Mouse (Mus musculus) liver, embryonic 16.5 days (tissue): Measurements from ENCODE around the gene Got2. TPM values are rescaled to one million over a fixed set of nuclear protein-coding genes. Genes with fewer than 3 reads are reported as not detected.

Experiments
- ATAC-seq: fragments of 200-750 bp; cut with Nextera tagmentation; 2 replicates; pipeline ENCODE4 v1.8.0; 2017; ENCODE audit warnings: low read depth, mild to moderate bottlenecking, moderate number of reproducible peaks, moderate library complexity
- H3K27ac ChIP-seq: fragments of 300-500 bp; sonication (generic); 2 replicates; pipeline ENCODE4 v1.5.1; 2014; ENCODE audit warnings: mild to moderate bottlenecking, low read length
- H3K27me3 ChIP-seq: fragments of 300-500 bp; sonication (generic); 2 replicates; pipeline ENCODE4 v1.6.1; 2014; ENCODE audit warnings: low read depth, low read length, mixed read lengths; ENCODE audit not compliant: control insufficient read depth, insufficient read depth
- H3K36me3 ChIP-seq: fragments of 300-500 bp; sonication (generic); 2 replicates; pipeline ENCODE4 v1.6.1; 2014; ENCODE audit warnings: mild to moderate bottlenecking; ENCODE audit not compliant: control insufficient read depth, insufficient read depth
- H3K4me1 ChIP-seq: fragments of 300-500 bp; sonication (generic); 2 replicates; pipeline ENCODE4 v1.6.1; 2014; ENCODE audit warnings: low read depth, low read length, mixed read lengths; ENCODE audit not compliant: control insufficient read depth
- H3K4me2 ChIP-seq: fragments of 300-500 bp; sonication (generic); 2 replicates; pipeline ENCODE4 v1.6.1; 2014; ENCODE audit warnings: low read depth, low read length, mixed read lengths
- H3K4me3 ChIP-seq: fragments of 300-500 bp; sonication (generic); 2 replicates; pipeline ENCODE4 v1.5.1; 2014; ENCODE audit warnings: low read depth, mild to moderate bottlenecking, low read length
- H3K9ac ChIP-seq: fragments of 300-500 bp; sonication (generic); 2 replicates; pipeline ENCODE4 v1.6.1; 2014; ENCODE audit warnings: low read depth, low read length
- H3K9me3 ChIP-seq: fragments of 300-500 bp; sonication (generic); replicated peaks from 2 replicates; pipeline ENCODE4 v1.6.1; 2016; ENCODE audit warnings: low read length; ENCODE audit not compliant: control insufficient read depth
- WGBS: fragments of 180-500 bp; shearing (Covaris S2); extraction: QIAGEN DNeasy Blood & Tissue Kit; methylation state at CpG from one replicate; pipeline ENCODE4 v1.1.7; 2014; ENCODE audit not compliant: insufficient replicate concordance; 5-methylcytosine and 5-hydroxymethylcytosine counted together
- polyA plus RNA-seq: library from polyadenylated mRNA; unstranded; fragments of >200 nt; fragmentation: Nextera tagmentation; extraction: Ambion mirVana; gene quantifications from 2 replicates; pipeline ENCODE4 v1.2.1, GENCODE M21; 2015

Got2 gene
- polyA plus RNA-seq, 1 experiment from 2014 or later: 279 TPM

GRCm38 (mm10) chr8:95817597-95817996, 70.8 kb downstream of the Got2 start:
- WGBS: 54% methylated on average over 3 of the region's 3 CpGs
- Histone ChIP-seq H3K9ac (no peak overlapping the region), H3K4me3 (no peak overlapping the region), H3K27me3 (no peaks in the 10 kb centered on the region), H3K9me3 (no peaks in the 10 kb centered on the region), H3K4me1 (no peaks in the 10 kb centered on the region), H3K27ac (no peak overlapping the region), H3K36me3 (no peaks in the 10 kb centered on the region), H3K4me2 (no peak overlapping the region)
- ATAC-seq: no peak

GRCm38 (mm10) chr8:95816044-95816708, 72.2 kb downstream of the Got2 start:
- Histone ChIP-seq H3K4me2 (no peak overlapping the region), H3K9me3 (no peaks in the 10 kb centered on the region), H3K36me3 (no peaks in the 10 kb centered on the region), H3K4me3 (no peak overlapping the region), H3K9ac (no peak overlapping the region), H3K27ac (no peak overlapping the region), H3K4me1 (no peaks in the 10 kb centered on the region), H3K27me3 (no peaks in the 10 kb centered on the region)
- no peak for ATAC-seq
- WGBS: 47% methylated on average over 6 of the region's 6 CpGs

Other genes with a start within 250 kb of the Got2 start
- gene Ndrg4, start 211.6 kb downstream of the Got2 start, polyA plus RNA-seq: 0.63 and 1.0 TPM in 2 replicates
- gene Setd6, start 172.7 kb downstream of the Got2 start, polyA plus RNA-seq: 12.4 and 13.6 TPM in 2 replicates
- 29.6 and 30.6 TPM in 2 replicates for gene Cnot1, start 81.1 kb downstream of the Got2 start, polyA plus RNA-seq
- gene Sap18b, start 63.2 kb downstream of the Got2 start, polyA plus RNA-seq: 180 and 207 TPM in 2 replicates
- 7.8 and 9.8 TPM in 2 replicates for gene Slc38a7, start 35.0 kb downstream of the Got2 start, polyA plus RNA-seq